Mouse (Mus musculus): Measurements from ENCODE around the gene Ttc21a.

DNA sequence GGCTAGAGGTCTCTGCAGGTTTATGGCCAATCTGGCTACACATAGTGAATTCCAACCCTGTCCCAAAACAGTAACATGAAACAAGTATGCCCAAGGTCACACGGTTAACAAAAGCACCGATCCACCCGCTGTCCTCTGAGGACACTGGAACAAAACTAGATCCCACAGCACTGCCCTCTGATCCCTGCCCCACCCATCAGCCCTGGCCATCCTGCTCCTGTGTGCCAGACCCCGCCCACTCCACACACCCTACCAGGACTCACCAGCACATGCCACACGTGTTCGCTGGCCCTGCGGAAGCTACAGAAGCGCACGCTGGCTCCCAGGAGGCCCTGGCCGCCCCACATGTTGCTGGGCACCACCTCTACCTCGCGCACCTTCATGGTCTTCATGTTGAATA is 5.0 kb upstream of the Ttc21a start:
- TF ChIP-seq CTCF (IDR thresholded peaks at IDR 0.05; ENCODE audit: low read depth, low read length), result no peak
- no peak for TF ChIP-seq TAL1 (conservative IDR thresholded peaks at IDR 0.05; ENCODE audit: low read depth, low read length)
- no peak for TF ChIP-seq GATA1 (IDR thresholded peaks at IDR 0.05; ENCODE audit: borderline replicate concordance, low read length)
- TF ChIP-seq POLR2AphosphoS5 (IDR thresholded peaks at IDR 0.05; ENCODE audit: insufficient replicate concordance, low read depth, low read length), result no peak

Data from G1E (cell line).